Mouse (Mus musculus) ES-E14 (cell line): Measurements from ENCODE around the gene Htr1b.

ENCODE experiments used
- CHD2 ChIP-seq: IDR thresholded peaks from 2 replicates; pipeline ENCODE4 v1.6.1; 2014; ENCODE audit warnings: mild to moderate bottlenecking, low read depth, low read length, inconsistent platforms
- HCFC1 ChIP-seq: IDR thresholded peaks from 2 replicates; pipeline ENCODE4 v1.6.1; 2012; ENCODE audit warnings: low read length, inconsistent platforms, borderline replicate concordance; ENCODE audit not compliant: insufficient read depth
- MAFK ChIP-seq: IDR thresholded peaks from 2 replicates; pipeline ENCODE4 v1.6.1; 2014; ENCODE audit warnings: mild to moderate bottlenecking, low read depth, low read length, inconsistent platforms; ENCODE audit not compliant: insufficient read depth
- ZC3H11A ChIP-seq: IDR thresholded peaks from 2 replicates; pipeline ENCODE4 v1.6.1; 2012; ENCODE audit warnings: low read depth, mild to moderate bottlenecking, inconsistent platforms, low read length, borderline replicate concordance
- ZNF384 ChIP-seq: IDR thresholded peaks from 2 replicates; pipeline ENCODE4 v1.6.1; 2012; ENCODE audit warnings: low read depth, low read length, inconsistent platforms

GRCm38 (mm10) chr9:81633437-81633973 is at the start of gene Htr1b:
- no peak for TF ChIP-seq CHD2
- no peak for TF ChIP-seq MAFK
- TF ChIP-seq ZNF384 = no peak
- no peak for TF ChIP-seq ZC3H11A
- TF ChIP-seq HCFC1 = no peak
